Mouse (Mus musculus): ENCODE data around the gene Sumf1. TPM values are rescaled to one million over a fixed set of nuclear protein-coding genes. Genes with fewer than 3 reads are reported as not detected.
A peak's percentile ranks its signal among the peaks of the same experiment; 100 is the strongest.

Gene Sumf1
- polyA plus RNA-seq, 1 experiment from 2014 or later = 25.2 TPM

GRCm38 (mm10) chr6:108206145-108206544 lies 20.8 kb upstream of the Sumf1 start:
- no peak overlapping the region for H3K27ac ChIP-seq (ENCODE audit: poor library complexity, severe bottlenecking)
- H3K4me2 ChIP-seq = no peak overlapping the region
- peaks cover 3% of the 10 kb centered on the region for H3K9me3 ChIP-seq (replicated peaks)
- no peak for ATAC-seq (ENCODE audit: insufficient number of reproducible peaks, low FRiP score)
- H3K4me3 ChIP-seq = no peak overlapping the region
- no peak overlapping the region for H3K9ac ChIP-seq
- no peaks in the 10 kb centered on the region for H3K36me3 ChIP-seq
- whole genome bisulfite sequencing = 77% methylated on average over 4 of the region's 4 CpGs
- H3K27me3 ChIP-seq (replicated peaks) = no peaks in the 10 kb centered on the region
- peaks cover 13% of the 10 kb centered on the region for H3K4me1 ChIP-seq (replicated peaks)

DNA sequence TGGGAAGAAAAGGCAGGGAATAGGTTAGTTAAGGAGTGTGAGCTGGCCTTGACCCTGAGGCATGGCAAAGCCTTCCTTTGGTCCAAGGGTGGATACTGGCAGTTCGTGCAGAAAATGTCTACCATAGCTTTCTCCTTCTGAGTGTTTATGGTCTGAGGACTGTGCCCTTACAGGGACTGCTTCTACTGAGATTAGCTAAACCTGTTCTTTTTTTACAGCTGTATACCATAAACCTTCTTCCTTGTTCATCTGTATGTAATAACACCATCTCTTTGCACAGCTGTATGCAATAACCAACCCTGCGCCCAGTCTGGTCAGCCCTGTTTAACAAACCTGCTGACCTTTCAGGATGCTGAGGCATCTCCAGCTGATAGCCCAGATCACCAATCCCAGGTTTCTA lies 18.9 kb upstream of the Sumf1 start:
- Histone ChIP-seq H3K9ac (no peak overlapping the region), H3K4me2 (no peak overlapping the region), H3K4me1 (replicated peaks) (peaks cover 5% of the 10 kb centered on the region), H3K27me3 (replicated peaks) (no peaks in the 10 kb centered on the region), H3K27ac (ENCODE audit: poor library complexity, severe bottlenecking) (no peak overlapping the region), H3K9me3 (replicated peaks) (peaks cover 3% of the 10 kb centered on the region), H3K4me3 (no peak overlapping the region), H3K36me3 (no peaks in the 10 kb centered on the region)
- WGBS = 83% methylated on average over 2 of the region's 2 CpGs
- ATAC-seq (ENCODE audit: insufficient number of reproducible peaks, low FRiP score) = no peak

- H3K9ac ChIP-seq = no peak overlapping the region
- no peak overlapping the region for H3K4me3 ChIP-seq
- H3K36me3 ChIP-seq = no peaks in the 10 kb centered on the region
- no peak for ATAC-seq (ENCODE audit: insufficient number of reproducible peaks, low FRiP score)
- H3K9me3 ChIP-seq (replicated peaks) = no peaks in the 10 kb centered on the region
- no peak overlapping the region for H3K4me2 ChIP-seq
- no peak overlapping the region for H3K27ac ChIP-seq (ENCODE audit: poor library complexity, severe bottlenecking)
- 87% methylated on average over 7 of the region's 7 CpGs for WGBS
- H3K27me3 ChIP-seq (replicated peaks) = no peaks in the 10 kb centered on the region
- peaks cover 5% of the 10 kb centered on the region; the same call in 1 of the 2 replicates for H3K4me1 ChIP-seq (replicated peaks)
Measured at GRCm38 (mm10) chr6:108198286-108198685, 12.9 kb upstream of the Sumf1 start.

DNA sequence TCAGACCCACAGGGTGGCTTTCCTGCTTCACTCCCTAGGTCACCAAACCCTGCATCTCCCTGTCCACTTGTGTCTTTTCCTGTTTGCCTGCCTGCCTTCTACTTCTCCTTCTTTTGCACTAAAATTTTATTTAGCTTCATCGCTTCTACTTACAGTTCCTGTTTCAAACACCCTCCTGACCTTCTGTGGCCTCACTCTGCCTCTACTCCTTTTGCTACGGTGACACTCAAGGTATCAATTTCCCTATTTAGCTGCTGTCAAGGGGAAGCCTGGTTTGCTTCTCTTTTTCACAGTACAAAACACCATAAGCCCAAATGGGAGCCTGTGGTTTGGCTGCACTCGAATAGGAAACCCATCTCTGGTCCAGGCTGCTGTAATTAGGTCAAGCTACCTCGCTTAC lies 11.7 kb upstream of the Sumf1 start:
- Histone ChIP-seq H3K4me3 (no peak overlapping the region), H3K4me1 (replicated peaks) (peaks cover 5% of the 10 kb centered on the region; the same call in 1 of the 2 replicates), H3K27me3 (replicated peaks) (no peaks in the 10 kb centered on the region), H3K36me3 (no peaks in the 10 kb centered on the region), H3K4me2 (no peak overlapping the region), H3K27ac (ENCODE audit: poor library complexity, severe bottlenecking) (no peak overlapping the region), H3K9me3 (replicated peaks) (no peaks in the 10 kb centered on the region), H3K9ac (no peak overlapping the region)
- WGBS = 47% methylated on average over 4 of the region's 4 CpGs
- no peak for ATAC-seq (ENCODE audit: insufficient number of reproducible peaks, low FRiP score)

- ATAC-seq (ENCODE audit: insufficient number of reproducible peaks, low FRiP score) = no peak
- Histone ChIP-seq H3K4me1 (replicated peaks) (peaks cover 1% of the 10 kb centered on the region; the same call in 1 of the 2 replicates), H3K4me3 (no peak overlapping the region), H3K27ac (ENCODE audit: poor library complexity, severe bottlenecking) (no peak overlapping the region), H3K27me3 (replicated peaks) (no peaks in the 10 kb centered on the region), H3K36me3 (no peaks in the 10 kb centered on the region), H3K9ac (no peak overlapping the region), H3K9me3 (replicated peaks) (no peaks in the 10 kb centered on the region), H3K4me2 (no peak overlapping the region)
- WGBS = 72% methylated on average over 7 of the region's 7 CpGs
Measured at GRCm38 (mm10) chr6:108196665-108197064, 11.3 kb upstream of the Sumf1 start.

DNA sequence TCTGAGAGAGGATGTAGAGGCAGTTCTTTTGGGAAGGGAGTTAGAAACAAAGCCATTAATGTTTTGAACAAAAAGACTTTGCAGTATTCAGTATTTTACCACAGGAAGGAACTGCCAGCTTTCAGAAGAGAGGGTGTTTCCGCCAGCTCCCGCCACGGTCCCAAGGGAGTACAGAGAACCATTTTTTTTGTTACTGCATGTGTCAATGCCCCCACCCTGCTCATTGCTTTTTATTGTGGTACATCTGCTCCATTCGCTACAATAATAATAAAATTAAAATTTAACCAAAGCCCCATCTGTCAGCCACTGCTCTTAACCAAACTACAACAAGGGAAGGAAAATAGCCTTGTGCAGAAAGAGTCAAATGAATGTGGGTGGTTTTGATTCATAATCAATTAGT lies 7.2 kb upstream of the Sumf1 start:
- no peaks in the 10 kb centered on the region; the same call in 1 of the 2 replicates for H3K4me1 ChIP-seq (replicated peaks)
- WGBS = 69% methylated on average over 4 of the region's 4 CpGs
- no peak overlapping the region for H3K9ac ChIP-seq
- no peaks in the 10 kb centered on the region for H3K36me3 ChIP-seq
- H3K4me3 ChIP-seq = no peak overlapping the region
- ATAC-seq (ENCODE audit: insufficient number of reproducible peaks, low FRiP score) = no peak
- no peak overlapping the region for H3K4me2 ChIP-seq
- no peak overlapping the region for H3K27ac ChIP-seq (ENCODE audit: poor library complexity, severe bottlenecking)
- 0 out of 2 replicates have a peak, but pooled peaks cover 8% of the 10 kb centered on the region for H3K27me3 ChIP-seq (replicated peaks)
- no peaks in the 10 kb centered on the region for H3K9me3 ChIP-seq (replicated peaks)

- WGBS = 88% methylated on average over 1 of the region's 1 CpGs
- Histone ChIP-seq H3K27me3 (replicated peaks) (0 out of 2 replicates have a peak, but pooled peaks cover 8% of the 10 kb centered on the region), H3K36me3 (no peaks in the 10 kb centered on the region), H3K4me1 (replicated peaks) (no peaks in the 10 kb centered on the region), H3K27ac (ENCODE audit: poor library complexity, severe bottlenecking) (no peak overlapping the region), H3K4me2 (no peak overlapping the region), H3K9ac (no peak overlapping the region), H3K9me3 (replicated peaks) (no peaks in the 10 kb centered on the region), H3K4me3 (no peak overlapping the region)
- ATAC-seq (ENCODE audit: insufficient number of reproducible peaks, low FRiP score) = no peak
Measured at GRCm38 (mm10) chr6:108190690-108191089, 5.3 kb upstream of the Sumf1 start.

- H3K9ac ChIP-seq = no peak overlapping the region
- no peaks in the 10 kb centered on the region for H3K9me3 ChIP-seq (replicated peaks)
- 0 out of 2 replicates have a peak, but pooled peaks cover 8% of the 10 kb centered on the region for H3K27me3 ChIP-seq (replicated peaks)
- H3K4me1 ChIP-seq (replicated peaks) = peaks cover 8% of the 10 kb centered on the region
- ATAC-seq (ENCODE audit: insufficient number of reproducible peaks, low FRiP score) = 0 out of 2 replicates have a peak, but pooled peaks have one; percentile 10
- H3K4me3 ChIP-seq = peak overlapping the region; percentile 77
- H3K36me3 ChIP-seq = no peaks in the 10 kb centered on the region
- 17% methylated on average over 4 of the region's 4 CpGs for WGBS
- peak overlapping the region; percentile 83 for H3K4me2 ChIP-seq
- H3K27ac ChIP-seq (ENCODE audit: poor library complexity, severe bottlenecking) = no peak overlapping the region
Measured at GRCm38 (mm10) chr6:108185685-108186009, 265 bp upstream of the Sumf1 start.

- Histone ChIP-seq H3K36me3 (no peaks in the 10 kb centered on the region; the same call in 1 of the 2 replicates), H3K27me3 (replicated peaks) (no peaks in the 10 kb centered on the region), H3K27ac (ENCODE audit: poor library complexity, severe bottlenecking) (no peak overlapping the region), H3K4me1 (replicated peaks) (no peaks in the 10 kb centered on the region), H3K9ac (no peak overlapping the region), H3K9me3 (replicated peaks) (no peaks in the 10 kb centered on the region), H3K4me2 (no peak overlapping the region), H3K4me3 (no peak overlapping the region)
- WGBS = 82% methylated on average over 2 of the region's 2 CpGs
- ATAC-seq (ENCODE audit: insufficient number of reproducible peaks, low FRiP score) = no peak
Measured at GRCm38 (mm10) chr6:108179087-108179486, 6.3 kb downstream of the Sumf1 start.

DNA sequence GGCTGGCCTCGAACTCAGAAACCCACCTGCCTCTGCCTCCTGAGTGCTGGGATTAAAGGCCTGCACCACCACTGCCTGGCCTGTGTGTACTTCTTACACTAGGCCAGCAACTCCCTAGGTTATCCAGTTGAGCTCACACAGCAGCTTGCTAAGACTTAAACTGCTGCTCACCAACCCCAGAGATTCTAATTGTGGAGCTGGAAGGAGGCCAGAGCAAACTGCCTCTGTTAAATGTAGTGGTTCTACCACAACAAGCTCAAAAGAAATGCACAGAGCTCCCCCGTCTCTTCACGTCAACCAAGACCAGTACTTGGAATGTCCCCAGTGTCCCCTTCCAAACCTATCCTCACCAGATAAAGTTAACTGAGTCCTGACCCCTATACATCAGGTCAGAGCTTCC lies 11.2 kb downstream of the Sumf1 start:
- H3K4me2 ChIP-seq = no peak overlapping the region
- no peak overlapping the region for H3K9ac ChIP-seq
- H3K27ac ChIP-seq (ENCODE audit: poor library complexity, severe bottlenecking) = no peak overlapping the region
- H3K4me3 ChIP-seq = no peak overlapping the region
- no peaks in the 10 kb centered on the region for H3K27me3 ChIP-seq (replicated peaks)
- WGBS = 79% methylated on average over 3 of the region's 3 CpGs
- no peaks in the 10 kb centered on the region for H3K4me1 ChIP-seq (replicated peaks)
- H3K9me3 ChIP-seq (replicated peaks) = no peaks in the 10 kb centered on the region
- peaks cover 23% of the 10 kb centered on the region for H3K36me3 ChIP-seq
- no peak for ATAC-seq (ENCODE audit: insufficient number of reproducible peaks, low FRiP score)

DNA sequence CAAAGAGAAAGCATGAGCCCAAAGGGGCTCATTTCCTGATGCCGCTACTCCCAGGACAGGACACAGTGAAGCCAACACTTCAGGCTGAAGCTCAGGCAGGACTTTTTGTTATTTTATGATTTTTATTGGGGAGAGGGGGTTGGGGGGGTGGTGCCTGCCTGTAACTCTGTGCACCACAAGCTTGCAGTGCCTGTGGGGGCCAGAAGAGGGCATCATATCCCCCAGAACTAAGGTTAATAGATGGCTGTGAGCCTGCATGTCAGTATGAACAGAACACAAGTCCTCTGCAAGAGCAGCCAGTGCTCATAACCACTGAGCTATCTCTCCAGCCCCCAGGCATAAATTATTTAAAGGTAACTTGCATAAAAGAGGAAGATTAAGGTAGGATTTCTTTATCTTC lies 13.2 kb downstream of the Sumf1 start:
- Histone ChIP-seq H3K4me2 (no peak overlapping the region), H3K4me3 (no peak overlapping the region), H3K4me1 (replicated peaks) (no peaks in the 10 kb centered on the region), H3K27ac (ENCODE audit: poor library complexity, severe bottlenecking) (no peak overlapping the region), H3K9me3 (replicated peaks) (no peaks in the 10 kb centered on the region), H3K27me3 (replicated peaks) (no peaks in the 10 kb centered on the region), H3K9ac (no peak overlapping the region), H3K36me3 (peaks cover 26% of the 10 kb centered on the region)
- WGBS = 98% methylated on average over 1 of the region's 1 CpGs
- ATAC-seq (ENCODE audit: insufficient number of reproducible peaks, low FRiP score) = no peak

GRCm38 (mm10) chr6:108169466-108169865 lies 15.9 kb downstream of the Sumf1 start:
- no peaks in the 10 kb centered on the region for H3K27me3 ChIP-seq (replicated peaks)
- no peak overlapping the region for H3K4me3 ChIP-seq
- no peak for ATAC-seq (ENCODE audit: insufficient number of reproducible peaks, low FRiP score)
- no peak overlapping the region for H3K27ac ChIP-seq (ENCODE audit: poor library complexity, severe bottlenecking)
- 89% methylated on average over 3 of the region's 3 CpGs for whole genome bisulfite sequencing
- no peaks in the 10 kb centered on the region for H3K9me3 ChIP-seq (replicated peaks)
- no peak overlapping the region for H3K4me2 ChIP-seq
- peaks cover 26% of the 10 kb centered on the region for H3K36me3 ChIP-seq
- no peak overlapping the region for H3K9ac ChIP-seq
- no peaks in the 10 kb centered on the region for H3K4me1 ChIP-seq (replicated peaks)
